Mouse (Mus musculus): ENCODE measurements around the gene Sec61b. TPM values are rescaled to one million over a fixed set of nuclear protein-coding genes. Genes with fewer than 3 reads are reported as not detected.
A peak's percentile ranks its signal among the peaks of the same experiment; 100 is the strongest.

Sec61b gene
- polyA plus RNA-seq, 1 experiment from 2014 or later: 449 TPM

- H3K4me3 ChIP-seq (ENCODE audit: low read depth, low read length): no peak overlapping the region
- no peaks in the 10 kb centered on the region for H3K36me3 ChIP-seq (ENCODE audit: control insufficient read depth, insufficient read depth, low read length)
- no peak overlapping the region for H3K4me2 ChIP-seq (ENCODE audit: low read length)
- no peaks in the 10 kb centered on the region for H3K9me3 ChIP-seq (ENCODE audit: control insufficient read depth, low read length)
- no peak overlapping the region for H3K27ac ChIP-seq (ENCODE audit: low read depth)
- DNase-seq (ENCODE audit: low spot score) (no peak), ATAC-seq (replicated peaks; ENCODE audit: low FRiP score, low TSS enrichment, low read depth) (no peak)
- no peaks in the 10 kb centered on the region for H3K27me3 ChIP-seq (replicated peaks; ENCODE audit: control insufficient read depth, insufficient read depth, low read length)
- H3K9ac ChIP-seq (ENCODE audit: low read length): no peak overlapping the region
- peaks cover 6% of the 10 kb centered on the region for H3K4me1 ChIP-seq (replicated peaks; ENCODE audit: control insufficient read depth, insufficient read depth, low read length)
- WGBS: 84% methylated on average over 2 of the region's 2 CpGs
Measured at GRCm38 (mm10) chr4:47494686-47495085, 20.2 kb downstream of the Sec61b start.

- no peak for DNase-seq (ENCODE audit: low spot score)
- Histone ChIP-seq H3K36me3 (ENCODE audit: control insufficient read depth, insufficient read depth, low read length) (no peaks in the 10 kb centered on the region), H3K4me2 (ENCODE audit: low read length) (no peak overlapping the region), H3K4me1 (replicated peaks; ENCODE audit: control insufficient read depth, insufficient read depth, low read length) (peaks cover 6% of the 10 kb centered on the region), H3K9ac (ENCODE audit: low read length) (no peak overlapping the region), H3K27ac (ENCODE audit: low read depth) (no peak overlapping the region), H3K9me3 (ENCODE audit: control insufficient read depth, low read length) (no peaks in the 10 kb centered on the region), H3K4me3 (ENCODE audit: low read depth, low read length) (no peak overlapping the region), H3K27me3 (replicated peaks; ENCODE audit: control insufficient read depth, insufficient read depth, low read length) (no peaks in the 10 kb centered on the region)
- ATAC-seq (replicated peaks; ENCODE audit: low FRiP score, low TSS enrichment, low read depth): no peak
- WGBS: 54% methylated on average over 7 of the region's 7 CpGs
Measured at GRCm38 (mm10) chr4:47497811-47498385, 23.4 kb downstream of the Sec61b start.

- Histone ChIP-seq H3K36me3 (ENCODE audit: control insufficient read depth, insufficient read depth, low read length) (no peaks in the 10 kb centered on the region), H3K27me3 (replicated peaks; ENCODE audit: control insufficient read depth, insufficient read depth, low read length) (no peaks in the 10 kb centered on the region), H3K9me3 (ENCODE audit: control insufficient read depth, low read length) (no peaks in the 10 kb centered on the region), H3K4me2 (ENCODE audit: low read length) (no peak overlapping the region), H3K9ac (ENCODE audit: low read length) (no peak overlapping the region), H3K4me1 (replicated peaks; ENCODE audit: control insufficient read depth, insufficient read depth, low read length) (no peaks in the 10 kb centered on the region), H3K4me3 (ENCODE audit: low read depth, low read length) (no peak overlapping the region), H3K27ac (ENCODE audit: low read depth) (no peak overlapping the region)
- DNase-seq (ENCODE audit: low spot score): no peak
- WGBS: 74% methylated on average over 10 of the region's 10 CpGs
- ATAC-seq (replicated peaks; ENCODE audit: low FRiP score, low TSS enrichment, low read depth): no peak
Measured at GRCm38 (mm10) chr4:47499121-47499545, 24.7 kb downstream of the Sec61b start.

GRCm38 (mm10) chr4:47502546-47502971, 28.1 kb downstream of the Sec61b start:
- DNase-seq (ENCODE audit: low spot score): peak; percentile 61
- Histone ChIP-seq H3K9me3 (ENCODE audit: control insufficient read depth, low read length) (no peaks in the 10 kb centered on the region), H3K9ac (ENCODE audit: low read length) (no peak overlapping the region), H3K4me2 (ENCODE audit: low read length) (no peak overlapping the region), H3K4me1 (replicated peaks; ENCODE audit: control insufficient read depth, insufficient read depth, low read length) (no peaks in the 10 kb centered on the region), H3K36me3 (ENCODE audit: control insufficient read depth, insufficient read depth, low read length) (no peaks in the 10 kb centered on the region), H3K4me3 (ENCODE audit: low read depth, low read length) (no peak overlapping the region), H3K27me3 (replicated peaks; ENCODE audit: control insufficient read depth, insufficient read depth, low read length) (no peaks in the 10 kb centered on the region), H3K27ac (ENCODE audit: low read depth) (no peak overlapping the region)
- ATAC-seq (replicated peaks; ENCODE audit: low FRiP score, low TSS enrichment, low read depth): peak; percentile 74; the same call in 1 of the 2 replicates
- 28% methylated on average over 4 of the region's 4 CpGs for WGBS

GRCm38 (mm10) chr4:47503045-47503444, 28.6 kb downstream of the Sec61b start:
- H3K4me3 ChIP-seq (ENCODE audit: low read depth, low read length): no peak overlapping the region
- no peak overlapping the region for H3K27ac ChIP-seq (ENCODE audit: low read depth)
- H3K4me2 ChIP-seq (ENCODE audit: low read length): no peak overlapping the region
- H3K4me1 ChIP-seq (replicated peaks; ENCODE audit: control insufficient read depth, insufficient read depth, low read length): no peaks in the 10 kb centered on the region
- H3K9me3 ChIP-seq (ENCODE audit: control insufficient read depth, low read length): no peaks in the 10 kb centered on the region
- ATAC-seq (replicated peaks; ENCODE audit: low FRiP score, low TSS enrichment, low read depth): no peak
- no peak for DNase-seq (ENCODE audit: low spot score)
- H3K36me3 ChIP-seq (ENCODE audit: control insufficient read depth, insufficient read depth, low read length): no peaks in the 10 kb centered on the region
- WGBS: 73% methylated on average over 6 of the region's 6 CpGs
- no peak overlapping the region for H3K9ac ChIP-seq (ENCODE audit: low read length)
- no peaks in the 10 kb centered on the region for H3K27me3 ChIP-seq (replicated peaks; ENCODE audit: control insufficient read depth, insufficient read depth, low read length)

GRCm38 (mm10) chr4:47504841-47505517, 30.5 kb downstream of the Sec61b start:
- H3K36me3 ChIP-seq (ENCODE audit: control insufficient read depth, insufficient read depth, low read length): no peaks in the 10 kb centered on the region
- H3K9me3 ChIP-seq (ENCODE audit: control insufficient read depth, low read length): no peaks in the 10 kb centered on the region
- H3K4me3 ChIP-seq (ENCODE audit: low read depth, low read length): no peak overlapping the region
- DNase-seq (ENCODE audit: low spot score) (no peak), ATAC-seq (replicated peaks; ENCODE audit: low FRiP score, low TSS enrichment, low read depth) (no peak)
- H3K27me3 ChIP-seq (replicated peaks; ENCODE audit: control insufficient read depth, insufficient read depth, low read length): no peaks in the 10 kb centered on the region
- H3K4me2 ChIP-seq (ENCODE audit: low read length): no peak overlapping the region
- WGBS: 77% methylated on average over 10 of the region's 10 CpGs
- H3K9ac ChIP-seq (ENCODE audit: low read length): no peak overlapping the region
- no peak overlapping the region for H3K27ac ChIP-seq (ENCODE audit: low read depth)
- no peaks in the 10 kb centered on the region for H3K4me1 ChIP-seq (replicated peaks; ENCODE audit: control insufficient read depth, insufficient read depth, low read length)

GRCm38 (mm10) chr4:47518551-47519181, 44.2 kb downstream of the Sec61b start:
- H3K4me2 ChIP-seq (ENCODE audit: low read length): no peak overlapping the region
- ATAC-seq (replicated peaks; ENCODE audit: low FRiP score, low TSS enrichment, low read depth) (no peak), DNase-seq (ENCODE audit: low spot score) (no peak)
- no peaks in the 10 kb centered on the region for H3K27me3 ChIP-seq (replicated peaks; ENCODE audit: control insufficient read depth, insufficient read depth, low read length)
- peaks cover 12% of the 10 kb centered on the region; the same call in 1 of the 2 replicates for H3K4me1 ChIP-seq (replicated peaks; ENCODE audit: control insufficient read depth, insufficient read depth, low read length)
- WGBS: 67% methylated on average over 12 of the region's 12 CpGs
- no peak overlapping the region for H3K27ac ChIP-seq (ENCODE audit: low read depth)
- no peaks in the 10 kb centered on the region for H3K9me3 ChIP-seq (ENCODE audit: control insufficient read depth, low read length)
- H3K9ac ChIP-seq (ENCODE audit: low read length): no peak overlapping the region
- no peaks in the 10 kb centered on the region for H3K36me3 ChIP-seq (ENCODE audit: control insufficient read depth, insufficient read depth, low read length)
- H3K4me3 ChIP-seq (ENCODE audit: low read depth, low read length): no peak overlapping the region

GRCm38 (mm10) chr4:47520076-47520475, 45.6 kb downstream of the Sec61b start:
- Histone ChIP-seq H3K9me3 (ENCODE audit: control insufficient read depth, low read length) (no peaks in the 10 kb centered on the region), H3K27ac (ENCODE audit: low read depth) (no peak overlapping the region), H3K4me3 (ENCODE audit: low read depth, low read length) (no peak overlapping the region), H3K27me3 (replicated peaks; ENCODE audit: control insufficient read depth, insufficient read depth, low read length) (no peaks in the 10 kb centered on the region), H3K4me1 (replicated peaks; ENCODE audit: control insufficient read depth, insufficient read depth, low read length) (no peaks in the 10 kb centered on the region), H3K9ac (ENCODE audit: low read length) (no peak overlapping the region), H3K4me2 (ENCODE audit: low read length) (no peak overlapping the region), H3K36me3 (ENCODE audit: control insufficient read depth, insufficient read depth, low read length) (no peaks in the 10 kb centered on the region)
- DNase-seq (ENCODE audit: low spot score) (no peak), ATAC-seq (replicated peaks; ENCODE audit: low FRiP score, low TSS enrichment, low read depth) (no peak)
- 47% methylated on average over 4 of the region's 4 CpGs for WGBS
